In genomic region chr6:134094620-134095019, GRCm38 (mm10) we compare ENCODE assay signal across 21 mouse cellular contexts. TPM values are rescaled to one million over a fixed set of nuclear protein-coding genes. Genes with fewer than 3 reads are reported as not detected.
DNase-seq lines count a peak whose midpoint lies in the region; ATAC-seq lines count a peak whose summit lies in the region.
"Had no signal": no experiment of that assay in that cellular context is flagged by ENCODE, and none has a peak within 500 bp of the region (broad histone marks: within the 10 kb centered on the region; RNA-seq: fewer than 3 reads in every experiment).

No protein-coding gene starts in this region.

- ATAC-seq in granulocyte monocyte progenitor cell, adult 5-6 weeks (replicated peaks; ENCODE audit: poor library complexity, severe bottlenecking) = peak; percentile 59
- peak; percentile 25; the same call in 1 of the 2 replicates for ATAC-seq in monocyte, adult 5-6 weeks (replicated peaks; ENCODE audit: insufficient number of reproducible peaks, low FRiP score, low TSS enrichment, poor library complexity, severe bottlenecking)
- ATAC-seq: forebrain, embryonic 13.5 days; forebrain, embryonic 15.5 days; forebrain, postnatal 0 days had no signal

- peak overlapping the region; percentile 38 for H3K4me3 ChIP-seq in megakaryocyte, embryonic 14.5 days (replicated peaks)
- H3K4me3 ChIP-seq: embryonic facial prominence, embryonic 13.5 days; embryonic facial prominence, embryonic 15.5 days; erythroblast, embryonic 14.5 days; forebrain, embryonic 13.5 days; forebrain, embryonic 15.5 days had no signal

- DNase-seq in testis, postnatal 14 days (ENCODE audit: low spot score) = no peak
- no peak for DNase-seq in frontal cortex, postnatal 14 days (ENCODE audit: low spot score in 2 of 2)
- DNase-seq in gastrocnemius, postnatal 4 days (ENCODE audit: low spot score in 2 of 2) = no peak
- no peak for DNase-seq in left cerebral cortex, adult 8-10 months (ENCODE audit: low spot score in 2 of 2)
- DNase-seq: adrenal gland, adult 2 months; adrenal gland, postnatal 25 days; cerebellum, adult 11 months; cerebellum, adult 18-20 months; cerebellum, adult 8-10 months; cerebellum, adult 9-11 months; cerebellum, postnatal 36 days; embryo, embryonic 11 days; forebrain, postnatal 0 days had no signal

- no peaks in the 10 kb centered on the region for H3K27me3 ChIP-seq in megakaryocyte, embryonic 14.5 days (replicated peaks)
- H3K27me3 ChIP-seq: embryonic facial prominence, embryonic 13.5 days; embryonic facial prominence, embryonic 15.5 days; forebrain, embryonic 13.5 days; forebrain, embryonic 15.5 days had no signal

- H3K36me3 ChIP-seq in megakaryocyte, embryonic 14.5 days (replicated peaks; ENCODE audit: low read length) = peaks cover 88% of the 10 kb centered on the region
- H3K36me3 ChIP-seq: forebrain, embryonic 15.5 days had no signal

- H3K9me3 ChIP-seq in megakaryocyte, embryonic 14.5 days = no peaks in the 10 kb centered on the region
- H3K9me3 ChIP-seq: embryonic facial prominence, embryonic 13.5 days; embryonic facial prominence, embryonic 15.5 days; forebrain, embryonic 13.5 days; forebrain, embryonic 15.5 days had no signal

- H3K4me1 ChIP-seq in megakaryocyte, embryonic 14.5 days = peaks cover 95% of the 10 kb centered on the region
- H3K4me1 ChIP-seq: forebrain, embryonic 13.5 days; forebrain, embryonic 15.5 days had no signal

RNA-seq across cellular contexts. Expression of gene Etv6, which starts 59.1 kb away (rescaled TPM):
- 100 and 123 TPM in 2 replicates for total RNA-seq in granulocyte monocyte progenitor cell, adult 5-6 weeks (2014; fragmentation: Nextera tagmentation)
- 75.5 and 83.9 TPM in 2 replicates for total RNA-seq in granulocyte monocyte progenitor cell, adult 5-6 weeks (2017)
- 152 and 256 TPM in 2 replicates for polyA plus RNA-seq in megakaryocyte, embryonic 14.5 days (2012; ENCODE audit: insufficient read depth, low replicate concordance)
- total RNA-seq in monocyte, adult 5-6 weeks (2017) = 45.6 to 52.8 TPM (median 49.3 TPM) in 3 replicates
- 10 to 100 TPM; 19.4 to 22.4 TPM for total RNA-seq in gastrocnemius, postnatal 4 days (2021)
- 10 to 100 TPM; 13.3 to 16.1 (median 15.1) TPM for total RNA-seq in left cerebral cortex, adult 8-10 months (2022)
